Mouse (Mus musculus): ENCODE measurements around the gene Mycbp. TPM values are rescaled to one million over a fixed set of nuclear protein-coding genes. Genes with fewer than 3 reads are reported as not detected.
A peak's percentile ranks its signal among the peaks of the same experiment; 100 is the strongest.

Mycbp gene
- polyA plus RNA-seq (2016; fragmentation: Nextera tagmentation; extraction: Ambion mirVana): 64.0 and 65.2 TPM in 2 replicates

DNA sequence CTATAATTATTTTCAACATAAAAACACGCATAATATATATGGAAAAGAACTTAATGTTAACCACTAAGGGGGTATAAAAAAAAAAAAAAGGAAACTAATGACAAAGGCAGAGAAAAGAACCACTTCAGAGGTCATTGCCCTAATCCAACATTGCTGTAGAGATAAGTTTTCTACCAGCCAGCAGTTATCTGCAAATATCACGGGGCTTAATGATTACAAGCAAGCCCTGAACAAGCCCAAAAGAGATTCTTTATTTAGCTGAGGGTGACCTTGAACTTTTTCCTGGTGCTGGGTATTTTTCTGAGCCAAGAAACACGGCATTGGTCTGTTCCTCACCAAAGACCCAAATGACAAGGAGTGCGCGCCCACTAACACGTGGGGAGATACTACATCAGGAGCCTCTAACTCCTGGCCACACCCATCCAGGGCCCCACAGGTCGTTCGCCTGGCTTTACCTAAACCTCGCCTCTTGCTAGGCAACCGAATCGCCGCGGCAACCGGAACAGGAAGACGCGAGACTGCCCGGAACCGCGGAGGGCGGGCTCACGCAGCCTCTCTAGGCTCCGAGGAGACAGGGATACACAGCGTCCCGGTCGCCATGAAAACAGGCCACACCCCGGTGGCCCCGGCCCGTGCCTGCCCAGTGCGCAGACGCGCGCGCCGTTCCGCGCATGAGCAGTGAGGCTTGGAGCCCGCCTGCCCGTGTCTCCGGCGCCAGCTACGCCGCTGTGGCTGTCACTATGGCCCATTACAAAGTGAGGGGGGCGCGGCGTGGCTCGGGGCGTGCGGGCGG, at the start of gene Mycbp:
Gene Mycbp, plus strand, starts transcription at position 500 of the 793 bp plus-strand sequence.
- 2% methylated on average over 49 of the region's 49 CpGs for WGBS
- H3K27me3 ChIP-seq: no peaks in the 10 kb centered on the region
- ATAC-seq (ENCODE audit: insufficient number of reproducible peaks, insufficient read depth, low FRiP score, low TSS enrichment, low read depth): peak; percentile 100

DNA sequence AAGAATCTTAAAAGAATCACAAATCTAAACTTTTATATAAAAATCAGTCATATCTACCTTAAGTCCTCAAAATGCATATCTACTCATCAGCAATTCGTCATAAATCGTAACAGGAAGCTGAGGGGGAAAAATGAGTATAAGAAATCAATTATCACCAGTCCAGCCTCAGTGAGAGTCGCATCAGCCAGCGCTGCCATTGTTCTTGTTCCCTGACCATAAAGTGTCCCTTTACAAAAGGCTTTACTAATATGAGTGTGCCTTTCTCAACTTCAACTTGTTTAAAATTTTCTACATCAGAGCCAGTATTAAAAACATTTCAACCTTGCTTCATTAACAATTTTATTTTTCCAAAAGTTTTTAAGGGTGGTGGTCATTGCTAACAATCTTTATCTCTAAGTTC, 47.7 kb upstream of the Mycbp start:
- Histone ChIP-seq H3K9ac (replicated peaks) (no peak overlapping the region), H3K27me3 (no peaks in the 10 kb centered on the region), H3K9me3 (0 out of 2 replicates have a peak, but pooled peaks cover 6% of the 10 kb centered on the region), H3K36me3 (no peaks in the 10 kb centered on the region), H3K4me3 (replicated peaks) (no peak overlapping the region), H3K4me1 (replicated peaks) (no peaks in the 10 kb centered on the region), H3K27ac (no peak overlapping the region), H3K4me2 (no peak overlapping the region)
- no peak for ATAC-seq (ENCODE audit: insufficient number of reproducible peaks, insufficient read depth, low FRiP score, low TSS enrichment, low read depth)
- WGBS: 72% methylated on average over 4 of the region's 4 CpGs

More for the DNA sequence above, at the start of gene Mycbp:
- Histone ChIP-seq H3K4me3 (replicated peaks) (peak within 1 kb of the TSS; percentile 84), H3K4me2 (peak within 1 kb of the TSS; percentile 74), H3K27ac (peak within 1 kb of the TSS; percentile 83), H3K36me3 (peaks cover 11% of the 10 kb centered on the region; the same call in 1 of the 2 replicates), H3K9me3 (no peaks in the 10 kb centered on the region), H3K9ac (replicated peaks) (peak within 1 kb of the TSS; percentile 72), H3K4me1 (replicated peaks) (peaks cover 8% of the 10 kb centered on the region)

DNA sequence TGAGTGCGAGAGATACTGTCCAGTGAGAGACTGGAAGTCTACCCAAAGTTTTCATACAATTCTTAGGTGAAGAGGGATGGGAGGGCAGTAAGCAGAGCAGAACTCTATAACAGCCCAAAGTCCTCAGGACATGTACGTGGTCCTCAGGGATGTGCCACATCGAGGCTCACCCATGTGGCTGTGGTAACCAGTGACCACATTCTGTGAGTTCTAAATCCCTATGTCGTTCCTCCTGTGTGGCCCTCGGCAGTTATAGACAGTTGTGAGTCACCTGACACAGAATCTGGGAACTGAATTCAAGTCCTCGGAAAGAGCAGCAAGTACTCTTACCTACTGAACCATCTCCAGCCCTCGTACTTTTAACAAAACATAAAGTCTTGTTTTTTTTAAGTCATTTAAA, 46.5 kb upstream of the Mycbp start:
- 84% methylated on average over 7 of the region's 7 CpGs for WGBS

DNA sequence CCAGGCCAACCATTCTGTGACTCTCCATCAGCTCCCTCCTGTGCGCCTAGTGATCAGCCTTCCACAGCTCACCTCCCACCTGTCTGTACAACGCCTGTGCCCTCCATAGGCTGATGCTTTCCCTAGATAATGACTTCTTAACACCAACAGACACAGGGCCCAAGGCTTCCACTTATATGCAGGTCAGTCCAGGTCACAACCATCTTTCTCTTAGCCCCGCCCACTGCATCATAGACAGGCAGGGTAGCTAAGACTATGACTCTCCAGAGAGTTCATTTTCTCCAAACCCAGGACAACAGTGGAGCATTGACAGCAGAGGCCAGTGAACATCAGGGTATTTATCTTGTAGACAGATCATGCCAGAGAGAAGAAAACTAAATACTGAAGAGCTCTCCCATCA, 45.3 kb upstream of the Mycbp start, which contains the start of gene 4933427I04Rik:
Gene 4933427I04Rik, plus strand, starts transcription at position 301 of the 400 bp plus-strand sequence.
- H3K27ac ChIP-seq: no peak within 1 kb of the TSS
- H3K36me3 ChIP-seq: no peaks in the 10 kb centered on the region
- H3K9ac ChIP-seq (replicated peaks): no peak within 1 kb of the TSS
- H3K9me3 ChIP-seq: no peaks in the 10 kb centered on the region
- H3K4me1 ChIP-seq (replicated peaks): no peaks in the 10 kb centered on the region
- no peak within 1 kb of the TSS for H3K4me3 ChIP-seq (replicated peaks)
- no peak for ATAC-seq (ENCODE audit: insufficient number of reproducible peaks, insufficient read depth, low FRiP score, low TSS enrichment, low read depth)
- H3K27me3 ChIP-seq: no peaks in the 10 kb centered on the region
- H3K4me2 ChIP-seq: no peak within 1 kb of the TSS
- WGBS: 87% methylated on average over 3 of the region's 3 CpGs

More for the DNA sequence above, 46.5 kb upstream of the Mycbp start:
- Histone ChIP-seq H3K4me2 (no peak overlapping the region), H3K36me3 (no peaks in the 10 kb centered on the region), H3K4me3 (replicated peaks) (no peak overlapping the region), H3K9me3 (no peaks in the 10 kb centered on the region), H3K4me1 (replicated peaks) (no peaks in the 10 kb centered on the region), H3K27ac (no peak overlapping the region), H3K27me3 (no peaks in the 10 kb centered on the region), H3K9ac (replicated peaks) (no peak overlapping the region)
- ATAC-seq (ENCODE audit: insufficient number of reproducible peaks, insufficient read depth, low FRiP score, low TSS enrichment, low read depth): no peak

DNA sequence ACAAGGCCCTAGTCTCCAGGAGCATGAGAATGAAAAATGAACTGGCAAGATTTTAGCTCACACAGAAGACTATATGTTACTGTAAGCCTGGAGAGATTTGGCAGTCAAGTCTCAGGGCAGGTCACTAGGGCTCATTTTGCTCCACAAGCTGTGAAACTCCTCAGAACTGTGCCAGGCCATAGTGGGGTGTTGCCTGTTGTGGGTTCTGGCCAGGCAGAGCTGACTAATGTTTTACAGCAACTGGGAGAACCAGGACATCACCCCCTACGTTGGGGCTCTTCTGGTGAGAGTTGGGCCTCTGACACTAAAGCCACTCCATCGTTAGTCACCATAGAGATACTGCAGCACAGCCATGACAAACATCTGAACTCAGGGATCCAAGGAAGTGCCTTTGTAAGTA, 44.8 kb upstream of the Mycbp start:
- Histone ChIP-seq H3K27ac (no peak overlapping the region), H3K9me3 (no peaks in the 10 kb centered on the region), H3K9ac (replicated peaks) (no peak overlapping the region), H3K4me2 (no peak overlapping the region), H3K4me3 (replicated peaks) (no peak overlapping the region), H3K36me3 (no peaks in the 10 kb centered on the region), H3K27me3 (no peaks in the 10 kb centered on the region), H3K4me1 (replicated peaks) (no peaks in the 10 kb centered on the region)
- 42% methylated on average over 2 of the region's 2 CpGs for WGBS
- ATAC-seq (ENCODE audit: insufficient number of reproducible peaks, insufficient read depth, low FRiP score, low TSS enrichment, low read depth): no peak

DNA sequence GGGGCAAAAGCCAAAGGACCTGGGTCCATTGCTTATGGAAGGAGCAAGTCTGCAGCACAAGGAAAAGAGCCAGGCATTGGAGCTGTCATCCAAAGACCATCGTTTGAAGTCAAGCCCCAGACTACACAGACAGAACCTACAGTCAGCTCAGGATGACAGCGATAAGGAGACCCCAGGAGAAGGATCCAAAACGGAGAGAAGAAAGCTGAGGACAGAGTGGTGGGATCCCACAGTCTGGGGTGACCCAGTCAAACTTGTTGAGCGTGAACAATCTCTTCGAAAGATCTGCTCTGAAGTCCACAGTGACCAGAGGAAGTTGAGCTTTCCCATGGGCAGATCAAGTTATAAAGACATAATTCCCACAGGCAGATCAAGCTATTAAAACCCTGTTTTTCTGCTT, 44.0 kb upstream of the Mycbp start:
- no peak for ATAC-seq (ENCODE audit: insufficient number of reproducible peaks, insufficient read depth, low FRiP score, low TSS enrichment, low read depth)
- Histone ChIP-seq H3K4me3 (replicated peaks) (no peak overlapping the region), H3K36me3 (no peaks in the 10 kb centered on the region), H3K27me3 (no peaks in the 10 kb centered on the region), H3K9me3 (no peaks in the 10 kb centered on the region), H3K4me2 (no peak overlapping the region), H3K9ac (replicated peaks) (no peak overlapping the region), H3K27ac (no peak overlapping the region), H3K4me1 (replicated peaks) (no peaks in the 10 kb centered on the region)
- 82% methylated on average over 5 of the region's 5 CpGs for WGBS

DNA sequence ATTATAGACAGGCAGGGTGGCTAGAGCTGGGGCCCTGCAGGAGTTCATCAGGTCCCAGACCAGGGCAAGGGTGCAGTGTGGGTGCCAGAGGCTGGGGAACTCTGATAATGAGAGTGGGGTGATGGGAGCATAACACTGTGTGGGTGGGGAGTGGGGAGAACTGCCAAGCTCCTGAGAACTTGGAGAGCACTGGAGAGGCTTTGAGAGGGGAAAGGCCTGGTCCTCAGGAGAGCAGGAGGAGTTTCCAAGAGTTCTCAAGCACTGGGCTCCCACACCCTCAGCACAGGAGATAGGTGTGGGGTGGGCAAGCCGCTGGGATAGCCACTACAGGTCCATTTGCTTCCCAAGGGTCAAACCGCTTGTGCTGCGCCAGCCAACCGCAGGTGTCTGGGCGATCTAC, 10.9 kb upstream of the Mycbp start:
- Histone ChIP-seq H3K4me3 (replicated peaks) (no peak overlapping the region), H3K4me1 (replicated peaks) (no peaks in the 10 kb centered on the region), H3K36me3 (no peaks in the 10 kb centered on the region), H3K27ac (no peak overlapping the region), H3K9ac (replicated peaks) (no peak overlapping the region), H3K4me2 (no peak overlapping the region), H3K9me3 (no peaks in the 10 kb centered on the region), H3K27me3 (no peaks in the 10 kb centered on the region)
- no peak for ATAC-seq (ENCODE audit: insufficient number of reproducible peaks, insufficient read depth, low FRiP score, low TSS enrichment, low read depth)
- 96% methylated on average over 5 of the region's 5 CpGs for WGBS

DNA sequence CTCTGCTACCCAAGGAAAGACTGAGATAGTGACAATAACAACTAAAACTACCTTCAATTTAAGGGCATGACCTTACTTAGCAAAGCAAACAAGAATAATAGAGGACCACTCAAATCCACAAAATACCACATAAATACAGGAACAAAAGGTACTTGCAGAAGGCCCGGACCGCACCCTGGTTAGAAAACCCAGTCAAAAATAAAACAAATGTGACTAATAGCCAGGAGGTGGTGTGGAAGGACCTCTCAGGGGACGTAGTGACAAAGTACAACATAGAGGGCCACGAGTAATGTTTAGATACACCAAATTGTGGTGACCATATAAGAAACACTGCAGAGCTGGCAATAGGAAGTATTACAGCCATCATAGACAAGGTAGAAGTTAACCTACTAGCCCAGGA, 10.3 kb upstream of the Mycbp start:
- H3K27ac ChIP-seq: no peak overlapping the region
- no peaks in the 10 kb centered on the region for H3K4me1 ChIP-seq (replicated peaks)
- H3K27me3 ChIP-seq: no peaks in the 10 kb centered on the region
- H3K4me3 ChIP-seq (replicated peaks): no peak overlapping the region
- no peaks in the 10 kb centered on the region for H3K36me3 ChIP-seq
- H3K9ac ChIP-seq (replicated peaks): no peak overlapping the region
- H3K9me3 ChIP-seq: no peaks in the 10 kb centered on the region
- 85% methylated on average over 4 of the region's 4 CpGs for WGBS
- no peak for ATAC-seq (ENCODE audit: insufficient number of reproducible peaks, insufficient read depth, low FRiP score, low TSS enrichment, low read depth)
- no peak overlapping the region for H3K4me2 ChIP-seq

DNA sequence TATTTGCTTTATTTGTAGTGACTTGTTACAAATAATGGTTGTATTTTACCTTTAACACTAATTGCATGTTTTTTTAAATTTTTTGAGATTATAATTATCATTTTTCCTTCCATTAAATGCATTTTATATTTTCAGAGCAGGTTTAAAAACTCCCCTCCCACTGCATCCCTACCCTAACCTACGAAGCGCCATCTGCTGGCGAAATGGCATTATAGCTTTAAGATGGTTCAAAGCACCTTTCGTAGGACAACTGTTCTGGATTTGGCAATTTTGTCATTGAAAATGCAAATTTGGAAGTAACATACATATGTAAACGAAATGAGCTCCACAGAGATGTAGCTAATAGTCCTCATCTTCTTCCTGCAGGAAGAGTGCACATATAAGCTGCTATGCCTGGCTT, 5.9 kb upstream of the Mycbp start:
- no peaks in the 10 kb centered on the region for H3K4me1 ChIP-seq (replicated peaks)
- H3K27ac ChIP-seq: no peak overlapping the region
- no peaks in the 10 kb centered on the region for H3K27me3 ChIP-seq
- no peak for ATAC-seq (ENCODE audit: insufficient number of reproducible peaks, insufficient read depth, low FRiP score, low TSS enrichment, low read depth)
- WGBS: 13% methylated on average over 5 of the region's 5 CpGs
- H3K9me3 ChIP-seq: no peaks in the 10 kb centered on the region
- H3K4me3 ChIP-seq (replicated peaks): no peak overlapping the region
- no peak overlapping the region for H3K4me2 ChIP-seq
- H3K9ac ChIP-seq (replicated peaks): no peak overlapping the region
- H3K36me3 ChIP-seq: no peaks in the 10 kb centered on the region

DNA sequence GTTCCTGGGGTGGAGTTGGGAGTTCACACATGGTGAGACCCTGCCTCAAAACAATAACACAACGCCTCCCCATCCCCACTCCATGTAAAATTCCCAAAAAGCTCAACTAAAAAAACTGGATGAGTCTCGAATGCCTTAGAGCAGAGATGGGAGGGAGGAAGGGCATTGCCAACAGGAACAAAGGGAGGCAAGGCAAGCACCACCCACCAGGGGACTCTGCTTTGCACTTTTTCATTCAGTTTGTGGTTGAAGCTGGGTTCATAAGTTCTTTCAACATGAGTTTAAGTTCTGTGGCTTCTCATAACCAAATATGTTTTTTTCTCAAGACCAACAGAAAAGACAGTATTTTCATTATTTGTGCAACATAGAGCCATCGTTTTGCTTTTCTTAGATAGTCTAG, 1.2 kb upstream of the Mycbp start:
- Histone ChIP-seq H3K27me3 (no peaks in the 10 kb centered on the region), H3K4me2 (no peak overlapping the region), H3K36me3 (no peaks in the 10 kb centered on the region), H3K9ac (replicated peaks) (no peak overlapping the region), H3K4me1 (replicated peaks) (peaks cover 8% of the 10 kb centered on the region), H3K9me3 (no peaks in the 10 kb centered on the region), H3K4me3 (replicated peaks) (no peak overlapping the region), H3K27ac (no peak overlapping the region)
- WGBS: 72% methylated on average over 3 of the region's 3 CpGs
- ATAC-seq (ENCODE audit: insufficient number of reproducible peaks, insufficient read depth, low FRiP score, low TSS enrichment, low read depth): no peak

DNA sequence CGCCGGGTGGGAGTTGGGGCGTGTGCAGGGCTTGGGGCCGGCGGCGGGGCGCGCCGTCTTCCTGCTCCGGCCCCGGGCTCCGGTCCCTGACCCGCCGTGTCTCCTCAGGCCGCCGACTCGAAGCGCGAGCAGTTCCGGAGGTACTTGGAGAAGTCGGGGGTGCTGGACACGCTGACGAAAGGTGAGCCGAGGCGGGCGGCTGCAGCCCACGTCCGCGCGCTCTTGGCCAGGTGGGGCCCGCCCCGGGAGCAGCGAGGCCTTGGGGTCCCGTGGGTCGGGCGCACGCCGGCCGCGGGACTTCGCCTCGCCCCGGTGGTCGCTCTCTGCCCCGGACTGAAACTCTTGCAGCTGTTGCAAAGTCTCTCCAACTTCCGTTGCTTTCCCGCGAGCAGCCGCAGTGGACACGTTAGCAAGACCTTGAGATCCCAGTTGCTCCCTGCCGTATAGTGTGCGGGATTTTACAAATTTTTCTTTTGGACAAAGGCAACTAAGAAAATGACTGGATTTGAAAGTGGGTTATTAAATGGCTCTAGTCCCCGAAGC, 565 bp downstream of the Mycbp start:
- under 1% methylated on average over 53 of the region's 53 CpGs for WGBS

More for the DNA sequence above, 565 bp downstream of the Mycbp start:
- no peak; the same call in none of the 2 replicates for ATAC-seq (ENCODE audit: insufficient number of reproducible peaks, insufficient read depth, low FRiP score, low TSS enrichment, low read depth)
- Histone ChIP-seq H3K4me1 (replicated peaks) (peaks cover 8% of the 10 kb centered on the region), H3K4me3 (replicated peaks) (peak overlapping the region; percentile 84), H3K9ac (replicated peaks) (peak overlapping the region; percentile 72), H3K27ac (peak overlapping the region; percentile 83), H3K4me2 (peak overlapping the region; percentile 74), H3K36me3 (peaks cover 18% of the 10 kb centered on the region; the same call in 1 of the 2 replicates), H3K27me3 (no peaks in the 10 kb centered on the region), H3K9me3 (no peaks in the 10 kb centered on the region)

All from limb, embryonic 12.5 days (tissue).